Comparison of ENCODE assay signal across 15 mouse cellular contexts in genomic region chr7:143308001-143308400, GRCm38 (mm10).
"Had no signal": no experiment of that assay in that cellular context is flagged by ENCODE, and none has a peak within 500 bp of the region (broad histone marks: within the 10 kb centered on the region; RNA-seq: fewer than 3 reads in every experiment).

No protein-coding gene starts in this region.

- H3K4me2 ChIP-seq: neural tube, embryonic 15.5 days; stomach, embryonic 15.5 days had no signal

- H3K27ac ChIP-seq: neural tube, embryonic 15.5 days; stomach, embryonic 15.5 days; stomach, postnatal 0 days had no signal

- H3K9ac ChIP-seq: neural tube, embryonic 15.5 days; stomach, embryonic 15.5 days had no signal

- DNase-seq: retina, postnatal 1 day; right cerebral cortex, adult 18-20 months; right cerebral cortex, postnatal 14 days; right cerebral cortex, postnatal 25 days; right cerebral cortex, postnatal 4 days; spleen, adult 18-20 months; thymus, adult 18-20 months; thymus, adult 2 months; thymus, postnatal 14 days; thymus, postnatal 25 days; thymus, postnatal 36 days; thymus, postnatal 4 days had no signal

- H3K4me3 ChIP-seq: neural tube, embryonic 15.5 days; stomach, embryonic 15.5 days had no signal

- H3K27me3 ChIP-seq: neural tube, embryonic 15.5 days; stomach, embryonic 15.5 days had no signal

- H3K36me3 ChIP-seq: neural tube, embryonic 15.5 days; stomach, embryonic 15.5 days had no signal

- H3K9me3 ChIP-seq: neural tube, embryonic 15.5 days; stomach, embryonic 15.5 days had no signal
